Mouse (Mus musculus) large intestine, adult 2 months (tissue): ENCODE data around the gene Auts2. TPM values are rescaled to one million over a fixed set of nuclear protein-coding genes. Genes with fewer than 3 reads are reported as not detected.

Experiments
- DNase-seq: peaks from one replicate; pipeline ENCODE4 v3.0.0-alpha.2; 2012; ENCODE audit warnings: low read depth, low spot score
- WGBS: fragments of 180-500 bp; shearing (Covaris S2); methylation state at CpG from one replicate; pipeline ENCODE4 v1.1.7; 2018; 5-methylcytosine and 5-hydroxymethylcytosine counted together
- polyA plus RNA-seq: library from polyadenylated mRNA; depleted of rRNA; stranded (reverse); fragments of >200 nt; gene quantifications from 2 replicates; pipeline ENCODE4 v1.2.3, GENCODE M21; 2012

Gene Auts2
- polyA plus RNA-seq, 1 experiment: 5.9 TPM

- no peak for DNase-seq
- WGBS: 1% methylated on average over 68 of the region's 68 CpGs
These were observed 1004.7 kb downstream of the Auts2 start for GRCm38 (mm10) chr5:131538311-131538915.

- DNase-seq: no peak
- 1% methylated on average over 46 of the region's 48 CpGs for WGBS
These were observed 1005.3 kb downstream of the Auts2 start for GRCm38 (mm10) chr5:131537831-131538310.

GRCm38 (mm10) chr5:131537155-131537830 lies 1005.9 kb downstream of the Auts2 start:
- under 1% methylated on average over 44 of the region's 44 CpGs for WGBS
- DNase-seq: no peak

- WGBS: 41% methylated on average over 6 of the region's 6 CpGs
- DNase-seq: no peak
These were observed 1007.4 kb downstream of the Auts2 start for GRCm38 (mm10) chr5:131535752-131536151.

GRCm38 (mm10) chr5:131533815-131534214 lies 1009.3 kb downstream of the Auts2 start:
- DNase-seq: no peak
- WGBS: 34% methylated on average over 3 of the region's 3 CpGs

GRCm38 (mm10) chr5:131531744-131532552 lies 1011.2 kb downstream of the Auts2 start:
- 82% methylated on average over 15 of the region's 15 CpGs for WGBS
- no peak for DNase-seq

- no peak for DNase-seq
- WGBS: 65% methylated on average over 2 of the region's 2 CpGs
These were observed 1012.3 kb downstream of the Auts2 start for GRCm38 (mm10) chr5:131530828-131531227.

GRCm38 (mm10) chr5:131526666-131527065 lies 1016.5 kb downstream of the Auts2 start:
- no peak for DNase-seq
- 76% methylated on average over 3 of the region's 3 CpGs for WGBS

GRCm38 (mm10) chr5:131524900-131525465 lies 1018.2 kb downstream of the Auts2 start:
- no peak for DNase-seq
- 49% methylated on average over 12 of the region's 12 CpGs for WGBS

- DNase-seq: no peak
- WGBS: 96% methylated on average over 3 of the region's 3 CpGs
These were observed 1023.6 kb downstream of the Auts2 start for GRCm38 (mm10) chr5:131519560-131519959.

GRCm38 (mm10) chr5:131517677-131518076 lies 1025.5 kb downstream of the Auts2 start:
- 68% methylated on average over 4 of the region's 4 CpGs for WGBS
- no peak for DNase-seq

GRCm38 (mm10) chr5:131515707-131516407 lies 1027.3 kb downstream of the Auts2 start:
- 31% methylated on average over 14 of the region's 14 CpGs for WGBS
- DNase-seq: no peak

GRCm38 (mm10) chr5:131513753-131514152 lies 1029.4 kb downstream of the Auts2 start:
- WGBS: 57% methylated on average over 3 of the region's 3 CpGs
- no peak for DNase-seq

GRCm38 (mm10) chr5:131512617-131513016 lies 1030.5 kb downstream of the Auts2 start:
- DNase-seq: no peak
- 88% methylated on average over 10 of the region's 10 CpGs for WGBS

GRCm38 (mm10) chr5:131510659-131511058 lies 1032.5 kb downstream of the Auts2 start:
- DNase-seq: no peak
- 68% methylated on average over 5 of the region's 5 CpGs for WGBS

GRCm38 (mm10) chr5:131509315-131509714 lies 1033.8 kb downstream of the Auts2 start:
- no peak for DNase-seq
- 79% methylated on average over 4 of the region's 4 CpGs for WGBS

GRCm38 (mm10) chr5:131498865-131499264 lies 1044.3 kb downstream of the Auts2 start:
- DNase-seq: no peak
- WGBS: 90% methylated on average over 4 of the region's 4 CpGs

- WGBS: 69% methylated on average over 10 of the region's 10 CpGs
These were observed 1046.5 kb downstream of the Auts2 start for GRCm38 (mm10) chr5:131496517-131497216.

GRCm38 (mm10) chr5:131494564-131494963 lies 1048.6 kb downstream of the Auts2 start:
- WGBS: 87% methylated on average over 5 of the region's 5 CpGs
- DNase-seq: no peak

More at GRCm38 (mm10) chr5:131496517-131497216, 1046.5 kb downstream of the Auts2 start:
- no peak for DNase-seq
